Mouse (Mus musculus): ENCODE measurements around the gene Gm5861. TPM values are rescaled to one million over a fixed set of nuclear protein-coding genes. Genes with fewer than 3 reads are reported as not detected.
"Not testable (repeated sequence)": the region's sequence is repeated elsewhere in the genome, so short reads cannot be mapped to it uniquely, and the experiment has no call there.

The Gm5861 gene
- total RNA-seq (2014; rRNA removed) (not detected in 2 replicates), polyA plus RNA-seq (2015; fragmentation: Nextera tagmentation; extraction: Ambion mirVana) (not detected in 2 replicates)

DNA sequence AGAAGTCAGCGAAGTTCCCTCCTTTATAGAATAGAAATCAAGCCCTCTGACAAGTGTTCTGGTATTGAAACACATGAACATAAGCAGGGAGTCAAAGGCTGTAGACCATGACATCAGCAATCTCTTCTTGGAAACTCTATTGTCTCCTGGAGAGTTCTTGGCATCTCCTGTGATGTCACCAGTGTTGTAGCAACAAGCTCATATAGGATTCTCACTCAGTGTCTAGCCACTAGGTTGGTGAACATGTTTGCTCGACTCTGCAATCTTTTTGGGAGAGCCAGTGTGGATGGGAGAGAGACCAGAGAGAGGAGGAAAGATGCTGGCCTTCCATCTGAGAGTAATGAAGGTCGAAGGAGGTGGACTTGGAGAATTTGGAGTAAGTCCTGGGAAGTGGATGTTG lies at the start of gene Gm5861:
Gene Gm5861 (plus strand): TSS at position 301 of the 400 bp plus-strand sequence.
- H3K4me3 ChIP-seq (ENCODE audit: low read depth, low read length); H3K9ac ChIP-seq; H3K9me3 ChIP-seq (ENCODE audit: low read length); H3K36me3 ChIP-seq (ENCODE audit: insufficient read depth); H3K4me2 ChIP-seq (ENCODE audit: low read depth); H3K4me1 ChIP-seq (ENCODE audit: insufficient read depth); ATAC-seq; DNase-seq; H3K27me3 ChIP-seq (ENCODE audit: insufficient read depth, low read length); H3K27ac ChIP-seq (ENCODE audit: low read depth, low read length): not testable (repeated sequence)
- WGBS = 41% methylated on average over 2 of the region's 3 CpGs

DNA sequence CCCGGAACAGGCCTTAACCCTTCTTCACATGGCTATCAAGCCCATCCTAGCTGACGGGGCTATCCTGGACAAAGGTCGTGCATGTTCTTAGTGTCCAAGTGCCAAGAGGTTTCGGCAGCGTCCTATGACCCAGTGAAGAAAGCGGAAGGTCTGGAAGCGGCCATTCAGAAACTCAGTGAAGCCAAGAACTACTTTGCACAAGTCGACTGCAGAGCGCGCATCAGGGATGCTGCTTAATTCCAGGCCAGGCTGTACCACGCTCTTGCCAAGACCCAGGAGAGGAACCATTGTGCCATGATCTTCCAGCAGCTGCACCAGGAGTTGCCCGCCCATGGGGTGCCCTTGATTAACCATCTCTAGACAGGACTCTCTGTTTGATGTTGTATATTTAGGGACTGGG lies 44.8 kb upstream of the Gm5861 start:
- not testable (repeated sequence) for H3K27me3 ChIP-seq (ENCODE audit: insufficient read depth, low read length); ATAC-seq; H3K9ac ChIP-seq; H3K4me1 ChIP-seq (ENCODE audit: insufficient read depth); H3K27ac ChIP-seq (ENCODE audit: low read depth, low read length); H3K4me2 ChIP-seq (ENCODE audit: low read depth); H3K4me3 ChIP-seq (ENCODE audit: low read depth, low read length); H3K9me3 ChIP-seq (ENCODE audit: low read length); H3K36me3 ChIP-seq (ENCODE audit: insufficient read depth); DNase-seq
- 92% methylated on average over 12 of the region's 12 CpGs for WGBS

Other genes with a start within 250 kb of the Gm5861 start
- not detected in 2 replicates for gene Gm8871, start 235.3 kb upstream of the Gm5861 start, total RNA-seq (2014; rRNA removed)
- gene Gm8871, start 235.3 kb upstream of the Gm5861 start, polyA plus RNA-seq (2015; fragmentation: Nextera tagmentation; extraction: Ambion mirVana) = not detected in 2 replicates
- not detected in 2 replicates for gene Gm8857, start 235.3 kb upstream of the Gm5861 start, total RNA-seq (2014; rRNA removed)
- not detected in 2 replicates for gene Gm8857, start 235.3 kb upstream of the Gm5861 start, polyA plus RNA-seq (2015; fragmentation: Nextera tagmentation; extraction: Ambion mirVana)
- not detected in 2 replicates for gene Gm8879, start 55.4 kb upstream of the Gm5861 start, total RNA-seq (2014; rRNA removed)
- gene Gm8879, start 55.4 kb upstream of the Gm5861 start, polyA plus RNA-seq (2015; fragmentation: Nextera tagmentation; extraction: Ambion mirVana) = not detected in 2 replicates
- not detected in 2 replicates for gene Gm8890, start 73.0 kb downstream of the Gm5861 start, total RNA-seq (2014; rRNA removed)
- not detected in 2 replicates for gene Gm8890, start 73.0 kb downstream of the Gm5861 start, polyA plus RNA-seq (2015; fragmentation: Nextera tagmentation; extraction: Ambion mirVana)
- gene Speer1, start 158.4 kb downstream of the Gm5861 start, total RNA-seq (2014; rRNA removed) = not detected in 2 replicates
- gene Speer1, start 158.4 kb downstream of the Gm5861 start, polyA plus RNA-seq (2015; fragmentation: Nextera tagmentation; extraction: Ambion mirVana) = not detected in 2 replicates
- gene Gm8897, start 233.3 kb downstream of the Gm5861 start, total RNA-seq (2014; rRNA removed) = not detected in 2 replicates
- gene Gm8897, start 233.3 kb downstream of the Gm5861 start, polyA plus RNA-seq (2015; fragmentation: Nextera tagmentation; extraction: Ambion mirVana) = not detected in 2 replicates